Mouse (Mus musculus): Measurements from ENCODE around the gene Agap1. TPM values are rescaled to one million over a fixed set of nuclear protein-coding genes. Genes with fewer than 3 reads are reported as not detected.

Agap1 gene
- polyA plus RNA-seq, 1 experiment from 2014 or later, result 8.7 TPM

DNA sequence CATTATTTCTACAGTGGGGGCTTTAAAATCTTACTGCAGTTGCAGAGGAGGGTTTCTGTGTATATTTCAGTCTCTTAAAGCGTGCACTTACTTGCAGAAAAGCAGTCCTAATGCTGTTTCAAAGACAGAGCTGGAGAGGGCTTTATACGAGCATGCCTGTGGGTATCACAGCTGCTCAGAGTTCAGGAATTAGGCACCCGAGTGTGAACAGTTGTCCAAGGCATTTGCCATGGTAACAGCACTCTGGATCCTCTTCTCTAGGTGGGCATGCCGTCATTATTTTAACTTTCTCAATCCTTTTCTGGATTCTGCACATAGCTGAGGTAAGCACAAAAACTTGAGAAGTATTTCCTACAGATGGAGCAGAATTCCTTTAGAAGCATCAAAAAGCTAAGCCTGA lies 321.1 kb downstream of the Agap1 start:
- Histone ChIP-seq H3K4me3 (ENCODE audit: low read depth, low read length) (no peak overlapping the region), H3K4me2 (replicated peaks; ENCODE audit: low read depth, low read length) (no peak overlapping the region), H3K27ac (ENCODE audit: low read length) (no peak overlapping the region), H3K27me3 (replicated peaks; ENCODE audit: insufficient read depth, low read length) (no peaks in the 10 kb centered on the region), H3K36me3 (ENCODE audit: insufficient read depth, low read length) (no peaks in the 10 kb centered on the region), H3K9ac (replicated peaks; ENCODE audit: low read depth) (no peak overlapping the region), H3K9me3 (ENCODE audit: low read length) (no peaks in the 10 kb centered on the region), H3K4me1 (ENCODE audit: insufficient read depth, low read depth, low read length) (no peaks in the 10 kb centered on the region)
- ATAC-seq (no peak), DNase-seq (ENCODE audit: low spot score) (no peak)
- WGBS, result 58% methylated on average over 4 of the region's 4 CpGs
- TF ChIP-seq CTCF (IDR thresholded peaks at IDR 0.05) (no peak), EP300 (IDR thresholded peaks at IDR 0.05) (no peak)

DNA sequence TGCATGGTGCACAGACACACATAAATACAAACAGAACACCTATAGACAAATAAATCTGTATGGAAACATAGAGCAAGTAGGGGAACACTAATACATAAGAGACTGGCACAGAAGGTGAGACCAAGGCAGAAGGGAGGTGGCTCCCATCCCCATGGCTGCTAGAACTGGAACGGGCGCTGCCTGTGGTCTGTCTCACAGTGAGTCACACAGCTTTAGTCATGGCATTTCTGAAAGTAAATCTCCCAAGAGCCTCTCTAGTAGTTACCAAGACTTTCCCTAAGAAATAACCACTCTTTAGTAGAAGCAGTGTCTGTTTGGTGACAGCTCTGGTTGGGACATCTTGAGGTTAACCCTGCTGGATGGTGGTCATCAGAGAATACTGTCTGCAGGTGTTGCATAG lies 326.1 kb downstream of the Agap1 start:
- no peaks in the 10 kb centered on the region for H3K27me3 ChIP-seq (replicated peaks; ENCODE audit: insufficient read depth, low read length)
- H3K4me1 ChIP-seq (ENCODE audit: insufficient read depth, low read depth, low read length), result no peaks in the 10 kb centered on the region
- WGBS, result 93% methylated on average over 2 of the region's 2 CpGs
- TF ChIP-seq CTCF (IDR thresholded peaks at IDR 0.05), result no peak
- TF ChIP-seq EP300 (IDR thresholded peaks at IDR 0.05), result no peak
- no peak overlapping the region for H3K4me2 ChIP-seq (replicated peaks; ENCODE audit: low read depth, low read length)
- no peak overlapping the region for H3K4me3 ChIP-seq (ENCODE audit: low read depth, low read length)
- no peak overlapping the region for H3K27ac ChIP-seq (ENCODE audit: low read length)
- no peaks in the 10 kb centered on the region for H3K9me3 ChIP-seq (ENCODE audit: low read length)
- DNase-seq (ENCODE audit: low spot score), result no peak
- H3K36me3 ChIP-seq (ENCODE audit: insufficient read depth, low read length), result no peaks in the 10 kb centered on the region
- no peak for ATAC-seq
- no peak overlapping the region for H3K9ac ChIP-seq (replicated peaks; ENCODE audit: low read depth)

DNA sequence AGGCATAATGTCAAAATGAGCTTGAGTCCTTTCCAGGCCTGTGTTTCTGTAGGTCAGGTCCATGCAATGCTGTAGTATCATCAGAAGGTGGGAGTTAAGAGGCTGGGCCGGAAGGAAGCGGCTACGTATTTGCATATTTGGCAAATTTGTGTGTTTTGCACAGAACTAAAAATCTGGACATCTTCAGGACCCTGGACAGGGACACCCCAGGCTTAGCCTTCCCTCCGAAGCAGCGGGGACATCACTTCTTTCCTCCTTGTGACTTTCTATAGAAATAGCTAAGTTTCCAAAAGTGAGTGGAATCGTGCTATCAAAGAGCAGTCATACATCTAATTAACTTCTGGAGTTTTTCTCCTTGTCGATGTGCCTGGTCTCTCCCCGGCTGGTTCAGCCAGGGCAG lies 327.3 kb downstream of the Agap1 start:
- no peak overlapping the region for H3K4me2 ChIP-seq (replicated peaks; ENCODE audit: low read depth, low read length)
- WGBS, result 61% methylated on average over 8 of the region's 8 CpGs
- ATAC-seq (no peak), DNase-seq (ENCODE audit: low spot score) (peak; percentile 18)
- no peak overlapping the region for H3K4me3 ChIP-seq (ENCODE audit: low read depth, low read length)
- H3K4me1 ChIP-seq (ENCODE audit: insufficient read depth, low read depth, low read length), result no peaks in the 10 kb centered on the region
- H3K9ac ChIP-seq (replicated peaks; ENCODE audit: low read depth), result no peak overlapping the region
- TF ChIP-seq CTCF (IDR thresholded peaks at IDR 0.05) (no peak), EP300 (IDR thresholded peaks at IDR 0.05) (no peak)
- H3K27ac ChIP-seq (ENCODE audit: low read length), result no peak overlapping the region
- no peaks in the 10 kb centered on the region for H3K27me3 ChIP-seq (replicated peaks; ENCODE audit: insufficient read depth, low read length)
- H3K9me3 ChIP-seq (ENCODE audit: low read length), result no peaks in the 10 kb centered on the region
- no peaks in the 10 kb centered on the region for H3K36me3 ChIP-seq (ENCODE audit: insufficient read depth, low read length)

DNA sequence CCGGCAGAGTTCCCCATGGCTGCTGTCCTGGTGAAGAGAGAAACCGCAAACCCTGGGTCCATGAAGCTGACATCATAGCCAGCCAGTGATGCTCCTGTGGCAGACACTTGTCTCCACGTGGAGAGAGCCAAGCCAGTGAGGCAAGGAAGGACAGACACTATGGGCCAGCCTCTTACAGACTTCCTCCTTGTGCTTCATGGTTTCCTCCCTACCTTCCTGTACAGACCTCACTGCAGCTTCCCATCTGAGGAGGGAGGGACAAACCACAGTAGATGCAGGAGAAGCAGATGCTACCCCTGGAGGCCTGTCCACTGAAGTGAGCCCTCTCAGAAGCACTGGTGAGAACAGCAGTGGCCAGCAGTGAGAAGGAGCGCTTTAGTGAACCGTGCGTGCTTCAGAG lies 332.2 kb downstream of the Agap1 start:
- Histone ChIP-seq H3K36me3 (ENCODE audit: insufficient read depth, low read length) (no peaks in the 10 kb centered on the region), H3K9me3 (ENCODE audit: low read length) (no peaks in the 10 kb centered on the region), H3K4me3 (ENCODE audit: low read depth, low read length) (no peak overlapping the region), H3K4me1 (ENCODE audit: insufficient read depth, low read depth, low read length) (no peaks in the 10 kb centered on the region), H3K9ac (replicated peaks; ENCODE audit: low read depth) (no peak overlapping the region), H3K27ac (ENCODE audit: low read length) (no peak overlapping the region), H3K27me3 (replicated peaks; ENCODE audit: insufficient read depth, low read length) (no peaks in the 10 kb centered on the region), H3K4me2 (replicated peaks; ENCODE audit: low read depth, low read length) (no peak overlapping the region)
- WGBS, result 77% methylated on average over 6 of the region's 6 CpGs
- no peak for TF ChIP-seq CTCF (IDR thresholded peaks at IDR 0.05)
- TF ChIP-seq EP300 (IDR thresholded peaks at IDR 0.05), result no peak
- DNase-seq (ENCODE audit: low spot score) (no peak), ATAC-seq (no peak)

DNA sequence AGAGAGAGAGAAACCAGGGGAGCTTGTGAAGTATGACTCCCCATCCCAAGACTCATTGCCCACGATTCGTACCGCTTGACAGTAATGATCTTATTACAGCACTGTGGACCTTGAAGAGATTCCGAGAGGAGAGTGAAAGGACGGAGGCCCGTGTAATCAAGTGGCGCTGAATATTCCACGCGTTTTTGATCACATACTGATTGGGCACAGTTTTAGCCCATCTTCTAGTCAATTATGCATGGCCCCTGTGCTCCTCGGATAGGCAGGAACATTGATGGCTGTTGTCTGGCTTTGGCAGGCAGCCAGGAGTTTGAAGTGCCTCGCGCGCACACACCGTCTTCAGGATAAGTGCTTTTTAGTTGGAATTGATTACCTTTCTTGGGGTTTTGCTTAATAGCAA lies 344.1 kb downstream of the Agap1 start:
- no peak overlapping the region for H3K27ac ChIP-seq (ENCODE audit: low read length)
- no peak overlapping the region for H3K4me3 ChIP-seq (ENCODE audit: low read depth, low read length)
- H3K4me1 ChIP-seq (ENCODE audit: insufficient read depth, low read depth, low read length), result no peaks in the 10 kb centered on the region
- DNase-seq (ENCODE audit: low spot score) (no peak), ATAC-seq (no peak)
- no peak for TF ChIP-seq EP300 (IDR thresholded peaks at IDR 0.05)
- no peak for TF ChIP-seq CTCF (IDR thresholded peaks at IDR 0.05)
- H3K27me3 ChIP-seq (replicated peaks; ENCODE audit: insufficient read depth, low read length), result no peaks in the 10 kb centered on the region
- H3K36me3 ChIP-seq (ENCODE audit: insufficient read depth, low read length), result 0 out of 2 replicates have a peak, but pooled peaks cover 4% of the 10 kb centered on the region
- no peak overlapping the region for H3K4me2 ChIP-seq (replicated peaks; ENCODE audit: low read depth, low read length)
- no peaks in the 10 kb centered on the region for H3K9me3 ChIP-seq (ENCODE audit: low read length)
- WGBS, result 56% methylated on average over 14 of the region's 14 CpGs
- H3K9ac ChIP-seq (replicated peaks; ENCODE audit: low read depth), result no peak overlapping the region

DNA sequence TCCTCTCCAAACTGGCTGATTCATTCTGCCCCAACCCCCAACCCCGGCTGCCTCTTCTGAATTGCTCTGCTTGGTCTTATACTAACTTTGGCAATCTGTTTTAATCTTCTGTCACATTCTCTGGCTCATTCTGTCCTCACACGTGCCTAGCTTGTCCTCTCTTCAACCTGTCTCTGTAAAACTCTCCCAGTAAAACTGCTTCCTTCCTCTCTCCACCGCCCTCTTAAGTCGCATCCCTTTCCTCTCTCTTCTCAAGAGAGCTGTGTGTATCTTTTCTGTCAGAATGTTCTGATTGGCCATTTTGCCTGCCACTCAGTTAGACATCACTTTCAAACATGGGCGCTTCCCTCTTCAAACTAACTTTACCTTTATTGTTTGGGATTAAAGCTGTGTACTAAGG lies 346.9 kb downstream of the Agap1 start:
- ATAC-seq (no peak), DNase-seq (ENCODE audit: low spot score) (no peak)
- Histone ChIP-seq H3K4me2 (replicated peaks; ENCODE audit: low read depth, low read length) (no peak overlapping the region), H3K4me3 (ENCODE audit: low read depth, low read length) (no peak overlapping the region), H3K36me3 (ENCODE audit: insufficient read depth, low read length) (no peaks in the 10 kb centered on the region), H3K4me1 (ENCODE audit: insufficient read depth, low read depth, low read length) (no peaks in the 10 kb centered on the region), H3K9me3 (ENCODE audit: low read length) (no peaks in the 10 kb centered on the region), H3K9ac (replicated peaks; ENCODE audit: low read depth) (no peak overlapping the region), H3K27me3 (replicated peaks; ENCODE audit: insufficient read depth, low read length) (no peaks in the 10 kb centered on the region), H3K27ac (ENCODE audit: low read length) (no peak overlapping the region)
- no peak for TF ChIP-seq CTCF (IDR thresholded peaks at IDR 0.05)
- TF ChIP-seq EP300 (IDR thresholded peaks at IDR 0.05), result no peak
- 58% methylated on average over 5 of the region's 5 CpGs for WGBS

DNA sequence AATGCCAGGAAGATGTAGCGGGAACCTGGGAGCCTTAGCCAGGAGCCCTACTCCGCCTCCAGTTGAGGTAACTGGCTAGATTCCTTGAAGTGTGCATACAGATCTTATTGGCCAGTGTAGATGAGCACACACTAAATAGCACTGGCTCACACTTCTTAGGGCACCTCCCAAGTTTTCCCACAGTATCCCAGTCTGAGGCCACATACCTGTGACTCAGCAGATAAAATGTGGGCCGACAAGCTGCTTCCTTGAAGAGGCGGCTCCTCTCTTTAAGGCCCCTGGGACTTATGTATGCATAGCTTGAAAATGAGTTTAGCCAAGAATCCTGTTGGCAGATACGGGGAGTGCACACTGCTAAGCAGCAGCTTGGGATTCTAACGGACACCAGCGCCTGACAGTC lies 350.4 kb downstream of the Agap1 start:
- ATAC-seq (no peak), DNase-seq (ENCODE audit: low spot score) (no peak)
- no peak overlapping the region for H3K9ac ChIP-seq (replicated peaks; ENCODE audit: low read depth)
- no peaks in the 10 kb centered on the region for H3K27me3 ChIP-seq (replicated peaks; ENCODE audit: insufficient read depth, low read length)
- 83% methylated on average over 7 of the region's 7 CpGs for WGBS
- no peaks in the 10 kb centered on the region for H3K36me3 ChIP-seq (ENCODE audit: insufficient read depth, low read length)
- no peaks in the 10 kb centered on the region for H3K9me3 ChIP-seq (ENCODE audit: low read length)
- no peak overlapping the region for H3K4me2 ChIP-seq (replicated peaks; ENCODE audit: low read depth, low read length)
- no peak overlapping the region for H3K4me3 ChIP-seq (ENCODE audit: low read depth, low read length)
- TF ChIP-seq CTCF (IDR thresholded peaks at IDR 0.05), result no peak
- no peak for TF ChIP-seq EP300 (IDR thresholded peaks at IDR 0.05)
- H3K27ac ChIP-seq (ENCODE audit: low read length), result no peak overlapping the region
- H3K4me1 ChIP-seq (ENCODE audit: insufficient read depth, low read depth, low read length), result no peaks in the 10 kb centered on the region
